Mouse (Mus musculus) neural tube, embryonic 13.5 days (tissue): ENCODE data around the gene Chml. TPM values are rescaled to one million over a fixed set of nuclear protein-coding genes. Genes with fewer than 3 reads are reported as not detected.

ENCODE experiments used
- ATAC-seq: fragments of 200-750 bp; cut with Nextera tagmentation; 2 replicates; pipeline ENCODE4 v1.8.0; 2017; ENCODE audit warnings: low read depth, mild to moderate bottlenecking, moderate TSS enrichment, moderate library complexity
- H3K27ac ChIP-seq: fragments of 300-500 bp; sonication (generic); replicated peaks from 2 replicates; pipeline ENCODE4 v1.5.1; 2015; ENCODE audit warnings: moderate library complexity, mild to moderate bottlenecking, inconsistent platforms
- H3K27me3 ChIP-seq: fragments of 300-500 bp; sonication (generic); 2 replicates; pipeline ENCODE4 v1.6.1; 2015; ENCODE audit warnings: mild to moderate bottlenecking, inconsistent platforms
- H3K36me3 ChIP-seq: fragments of 300-500 bp; sonication (generic); 2 replicates; pipeline ENCODE4 v1.6.1; 2015; ENCODE audit warnings: mild to moderate bottlenecking, inconsistent platforms
- H3K4me1 ChIP-seq: fragments of 300-500 bp; sonication (generic); replicated peaks from 2 replicates; pipeline ENCODE4 v1.6.1; 2015; ENCODE audit warnings: inconsistent platforms
- H3K4me2 ChIP-seq: fragments of 300-500 bp; sonication (generic); 2 replicates; pipeline ENCODE4 v1.6.1; 2015; ENCODE audit warnings: inconsistent platforms, mild to moderate bottlenecking, moderate library complexity
- H3K4me3 ChIP-seq: fragments of 300-500 bp; sonication (generic); 2 replicates; pipeline ENCODE4 v1.5.1; 2015; ENCODE audit warnings: mild to moderate bottlenecking, inconsistent platforms
- H3K9ac ChIP-seq: fragments of 300-500 bp; sonication (generic); 2 replicates; pipeline ENCODE4 v1.6.1; 2015; ENCODE audit warnings: moderate library complexity, mild to moderate bottlenecking, inconsistent platforms
- H3K9me3 ChIP-seq: fragments of 300-500 bp; sonication (generic); 2 replicates; pipeline ENCODE4 v1.6.1; 2016; ENCODE audit warnings: inconsistent platforms
- WGBS: fragments of 180-500 bp; shearing (Covaris S2); methylation state at CpG from one replicate; pipeline ENCODE4 v1.1.7; 2015; 5-methylcytosine and 5-hydroxymethylcytosine counted together
- polyA plus RNA-seq: library from polyadenylated mRNA; unstranded; fragments of >200 nt; fragmentation: Nextera tagmentation; extraction: Ambion mirVana; gene quantifications from 2 replicates; pipeline ENCODE4 v1.2.1, GENCODE M21; 2015

The Chml gene
- polyA plus RNA-seq, 1 experiment from 2014 or later: 3.5 TPM

- Histone ChIP-seq H3K9ac (peak overlapping the region; percentile 85), H3K27ac (peak overlapping the region; percentile 88), H3K4me3 (peak overlapping the region; percentile 77), H3K4me2 (peak overlapping the region; percentile 88), H3K9me3 (no peaks in the 10 kb centered on the region), H3K4me1 (peaks cover 32% of the 10 kb centered on the region), H3K36me3 (peaks cover 10% of the 10 kb centered on the region), H3K27me3 (no peaks in the 10 kb centered on the region)
- no peak for ATAC-seq
- under 1% methylated on average over 22 of the region's 22 CpGs for WGBS
Measured at GRCm38 (mm10) chr1:175691686-175692245, 935 bp downstream of the Chml start.

GRCm38 (mm10) chr1:175680995-175681394 lies 11.7 kb downstream of the Chml start:
- Histone ChIP-seq H3K9ac (no peak overlapping the region), H3K27me3 (no peaks in the 10 kb centered on the region), H3K4me3 (no peak overlapping the region), H3K36me3 (peaks cover 4% of the 10 kb centered on the region), H3K27ac (no peak overlapping the region), H3K4me1 (no peaks in the 10 kb centered on the region), H3K9me3 (no peaks in the 10 kb centered on the region), H3K4me2 (no peak overlapping the region)
- WGBS: 84% methylated on average over 6 of the region's 6 CpGs
- no peak for ATAC-seq

GRCm38 (mm10) chr1:175677459-175677858 lies 15.2 kb downstream of the Chml start:
- Histone ChIP-seq H3K27ac (no peak overlapping the region), H3K4me3 (no peak overlapping the region)
- ATAC-seq: no peak

DNA sequence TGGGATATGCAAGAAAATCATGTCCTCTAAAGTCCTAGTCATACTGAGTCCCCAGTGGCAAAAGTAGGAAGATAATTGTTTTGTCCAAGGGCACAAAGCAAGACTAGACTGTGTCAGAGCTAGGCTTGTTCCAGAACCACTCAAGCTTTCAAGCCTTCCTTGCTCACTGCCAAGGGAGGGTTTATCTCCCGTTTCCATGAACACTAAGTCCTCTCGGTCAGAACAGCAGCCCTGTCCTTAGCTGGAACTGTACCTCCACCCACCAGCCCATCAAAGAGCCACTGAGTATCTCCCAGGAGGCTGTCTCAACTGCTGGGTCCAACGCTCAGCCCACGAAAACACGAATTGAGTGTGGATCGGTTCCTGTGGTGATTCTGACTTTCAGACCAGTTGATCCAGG lies 17.6 kb downstream of the Chml start:
- Histone ChIP-seq H3K36me3 (no peaks in the 10 kb centered on the region), H3K27me3 (no peaks in the 10 kb centered on the region), H3K4me3 (no peak overlapping the region), H3K9me3 (no peaks in the 10 kb centered on the region), H3K27ac (no peak overlapping the region), H3K4me1 (no peaks in the 10 kb centered on the region), H3K4me2 (no peak overlapping the region), H3K9ac (no peak overlapping the region)
- WGBS: 87% methylated on average over 6 of the region's 6 CpGs
- ATAC-seq: no peak

More at GRCm38 (mm10) chr1:175677459-175677858, 15.2 kb downstream of the Chml start:
- Histone ChIP-seq H3K27me3 (no peaks in the 10 kb centered on the region), H3K36me3 (no peaks in the 10 kb centered on the region), H3K9me3 (no peaks in the 10 kb centered on the region), H3K4me1 (no peaks in the 10 kb centered on the region), H3K9ac (no peak overlapping the region), H3K4me2 (no peak overlapping the region)
- WGBS: 84% methylated on average over 6 of the region's 6 CpGs

DNA sequence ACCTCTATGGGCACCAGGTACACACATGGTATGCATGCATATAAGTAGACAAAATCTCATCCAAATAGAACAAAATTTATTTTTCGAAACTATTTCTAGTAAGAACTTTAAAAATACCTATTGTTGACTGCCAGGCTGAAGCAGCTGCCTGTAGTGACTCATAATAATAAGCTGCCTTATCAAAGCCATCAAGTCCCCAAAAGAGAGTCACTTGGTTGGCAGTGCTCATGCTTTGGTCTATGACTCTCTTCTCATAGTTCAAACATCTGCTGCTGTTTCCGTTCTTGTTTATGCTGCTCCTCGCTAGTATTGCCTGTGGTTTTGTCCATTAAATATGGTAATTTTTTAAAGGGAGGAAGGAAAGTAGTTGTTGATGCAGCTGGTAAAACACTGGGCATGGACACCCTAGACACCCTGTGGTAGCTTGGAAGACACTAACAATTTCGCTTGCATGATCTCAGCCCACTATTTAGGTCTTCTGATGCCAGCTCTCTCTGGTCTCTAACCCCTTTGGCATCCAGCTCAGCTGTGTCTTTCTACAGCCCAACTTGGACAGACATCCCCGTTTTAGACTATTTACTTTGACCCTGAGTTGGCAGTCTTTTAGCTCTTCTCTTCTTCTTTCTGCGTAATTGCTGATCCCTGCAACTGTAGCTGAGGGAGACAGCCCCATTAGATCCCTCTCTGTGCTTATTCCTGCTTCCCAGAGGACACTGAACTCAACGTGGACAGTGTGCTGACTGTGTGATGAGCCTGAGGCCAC lies 19.0 kb downstream of the Chml start:
- ATAC-seq: no peak
- Histone ChIP-seq H3K27me3 (no peaks in the 10 kb centered on the region), H3K36me3 (no peaks in the 10 kb centered on the region), H3K9me3 (no peaks in the 10 kb centered on the region), H3K4me2 (no peak overlapping the region), H3K4me1 (no peaks in the 10 kb centered on the region), H3K27ac (no peak overlapping the region), H3K4me3 (no peak overlapping the region), H3K9ac (no peak overlapping the region)
- 83% methylated on average over 7 of the region's 7 CpGs for WGBS

DNA sequence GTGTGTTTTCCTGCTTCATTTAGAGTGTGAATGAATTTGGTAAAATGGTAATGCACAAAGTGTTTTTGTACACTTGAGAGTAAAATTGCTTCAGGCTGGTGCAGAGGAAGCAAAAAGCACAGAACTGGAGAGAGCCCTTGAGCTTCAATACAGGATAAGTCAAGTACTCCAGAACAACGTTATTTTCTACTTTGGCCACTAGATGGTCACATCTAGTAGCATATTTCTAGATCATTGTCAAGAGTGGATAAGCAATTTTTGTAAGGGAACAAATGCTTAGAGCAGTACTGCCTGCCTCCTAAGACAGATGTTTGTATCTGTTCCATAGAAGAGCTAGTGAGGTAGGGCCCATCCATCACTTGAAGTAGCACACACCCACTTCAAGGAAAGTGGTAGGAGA lies 21.1 kb downstream of the Chml start:
- ATAC-seq: no peak

GRCm38 (mm10) chr1:175670042-175670441 lies 22.7 kb downstream of the Chml start:
- Histone ChIP-seq H3K36me3 (no peaks in the 10 kb centered on the region), H3K27ac (no peak overlapping the region), H3K4me2 (no peak overlapping the region), H3K27me3 (no peaks in the 10 kb centered on the region), H3K4me1 (no peaks in the 10 kb centered on the region), H3K4me3 (no peak overlapping the region), H3K9me3 (no peaks in the 10 kb centered on the region), H3K9ac (no peak overlapping the region)
- 65% methylated on average over 7 of the region's 7 CpGs for WGBS
- ATAC-seq: no peak

More for the DNA sequence above, 21.1 kb downstream of the Chml start:
- Histone ChIP-seq H3K27me3 (no peaks in the 10 kb centered on the region), H3K27ac (no peak overlapping the region), H3K36me3 (no peaks in the 10 kb centered on the region), H3K4me2 (no peak overlapping the region), H3K9ac (no peak overlapping the region), H3K9me3 (no peaks in the 10 kb centered on the region), H3K4me1 (no peaks in the 10 kb centered on the region), H3K4me3 (no peak overlapping the region)
- WGBS: 53% methylated on average over 1 of the region's 1 CpGs

DNA sequence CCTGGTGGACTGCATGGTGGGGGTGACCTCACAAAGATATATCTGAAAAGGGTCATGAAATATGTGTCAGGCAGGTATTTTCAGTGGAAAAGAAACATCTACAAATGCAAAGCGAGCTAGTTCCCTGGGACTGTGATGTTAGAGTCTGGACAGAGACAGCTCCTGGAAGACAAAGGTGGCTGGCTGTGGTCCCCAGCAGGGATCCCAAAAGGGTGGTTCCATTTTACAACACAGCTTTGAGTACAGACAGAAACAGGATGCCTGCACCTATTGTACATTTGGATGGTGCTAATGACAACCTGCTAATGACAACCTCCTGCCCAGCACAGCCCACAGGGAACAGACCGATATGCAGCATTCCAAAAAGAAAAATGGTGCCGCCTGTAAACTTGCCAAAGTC lies 23.2 kb downstream of the Chml start:
- Histone ChIP-seq H3K4me1 (no peaks in the 10 kb centered on the region), H3K27me3 (no peaks in the 10 kb centered on the region), H3K4me3 (no peak overlapping the region), H3K36me3 (no peaks in the 10 kb centered on the region), H3K9me3 (no peaks in the 10 kb centered on the region), H3K4me2 (no peak overlapping the region), H3K27ac (no peak overlapping the region), H3K9ac (no peak overlapping the region)
- no peak for ATAC-seq
- WGBS: 81% methylated on average over 3 of the region's 3 CpGs

DNA sequence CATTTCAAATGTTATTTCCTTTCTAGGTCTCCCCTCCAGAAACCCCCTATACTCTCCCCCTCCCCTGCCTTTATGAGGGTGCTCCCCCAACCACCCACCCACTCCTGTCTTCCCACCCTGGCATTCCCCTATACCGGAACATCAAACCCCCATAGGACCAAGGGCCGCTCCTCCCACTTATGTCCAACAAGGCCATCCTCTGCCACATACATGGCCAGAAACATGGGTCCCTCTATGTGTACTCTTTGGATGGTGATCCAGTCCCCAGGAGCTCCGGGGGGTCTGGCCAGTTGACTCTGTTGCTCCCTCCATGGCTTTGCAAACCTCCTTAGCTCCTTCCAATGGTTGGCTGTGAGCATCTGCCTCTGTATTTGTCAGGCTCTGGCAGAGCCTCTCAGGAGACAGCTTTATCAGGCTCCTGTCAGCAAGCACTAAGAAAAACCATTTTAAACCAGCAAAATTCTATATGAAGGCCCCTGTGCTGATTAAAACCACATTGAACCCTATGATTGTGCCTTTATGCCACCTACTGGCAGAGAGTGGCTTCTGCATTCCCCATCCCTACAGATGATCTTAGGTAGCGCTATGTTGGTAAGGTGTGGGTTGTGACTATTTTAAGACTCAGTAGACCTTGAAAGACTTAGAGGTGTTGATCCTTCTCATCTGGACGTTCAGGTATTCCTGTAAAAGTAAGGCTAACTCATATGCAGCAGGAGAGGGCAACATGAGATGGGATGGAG lies 23.9 kb downstream of the Chml start:
- Histone ChIP-seq H3K4me3 (no peak overlapping the region), H3K36me3 (no peaks in the 10 kb centered on the region), H3K9ac (no peak overlapping the region), H3K27me3 (no peaks in the 10 kb centered on the region), H3K4me1 (no peaks in the 10 kb centered on the region), H3K9me3 (no peaks in the 10 kb centered on the region), H3K4me2 (no peak overlapping the region), H3K27ac (no peak overlapping the region)
- ATAC-seq: peak; percentile 67
- 81% methylated on average over 5 of the region's 5 CpGs for WGBS

- Histone ChIP-seq H3K27me3 (no peaks in the 10 kb centered on the region), H3K4me2 (no peak overlapping the region), H3K4me1 (no peaks in the 10 kb centered on the region), H3K4me3 (no peak overlapping the region), H3K36me3 (no peaks in the 10 kb centered on the region), H3K9me3 (no peaks in the 10 kb centered on the region), H3K27ac (no peak overlapping the region), H3K9ac (no peak overlapping the region)
- 97% methylated on average over 4 of the region's 4 CpGs for WGBS
- ATAC-seq: no peak
Measured at GRCm38 (mm10) chr1:175659900-175660299, 32.8 kb downstream of the Chml start.

GRCm38 (mm10) chr1:175648615-175649014 lies 44.1 kb downstream of the Chml start:
- no peak for ATAC-seq
- Histone ChIP-seq H3K9ac (no peak overlapping the region), H3K27ac (no peak overlapping the region), H3K36me3 (no peaks in the 10 kb centered on the region), H3K27me3 (no peaks in the 10 kb centered on the region), H3K4me1 (no peaks in the 10 kb centered on the region), H3K9me3 (no peaks in the 10 kb centered on the region), H3K4me3 (no peak overlapping the region), H3K4me2 (no peak overlapping the region)
- WGBS: 95% methylated on average over 4 of the region's 4 CpGs

DNA sequence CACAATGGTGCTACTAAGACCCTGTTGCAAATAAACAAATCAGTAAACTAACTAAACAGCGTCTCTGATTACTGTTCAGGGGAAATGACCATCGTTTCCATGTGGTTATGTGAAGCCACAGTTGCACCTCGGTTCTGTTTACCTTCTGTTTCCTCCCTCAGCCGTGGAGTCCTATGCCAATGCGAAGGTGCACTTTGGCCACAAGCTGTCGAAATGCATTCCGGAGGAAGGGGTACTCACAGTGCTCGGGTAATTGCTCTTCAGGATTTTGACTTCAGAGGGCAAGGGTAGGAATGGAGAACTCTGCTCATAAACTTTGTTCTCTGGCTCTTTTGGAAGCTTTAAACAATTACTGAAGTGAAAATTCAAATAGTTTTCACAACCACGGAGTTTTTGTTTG lies 45.7 kb downstream of the Chml start:
- WGBS: 81% methylated on average over 9 of the region's 9 CpGs
- Histone ChIP-seq H3K27me3 (no peaks in the 10 kb centered on the region), H3K36me3 (no peaks in the 10 kb centered on the region), H3K4me1 (no peaks in the 10 kb centered on the region), H3K9me3 (no peaks in the 10 kb centered on the region), H3K9ac (no peak overlapping the region), H3K4me3 (no peak overlapping the region), H3K4me2 (no peak overlapping the region), H3K27ac (no peak overlapping the region)
- ATAC-seq: no peak
